Mouse (Mus musculus) brain, embryonic 14.5 days (tissue): Measurements from ENCODE around the gene Tmem44.
A peak's percentile ranks its signal among the peaks of the same experiment; 100 is the strongest.

ENCODE experiments used
- CTCF ChIP-seq: fragments of 200-500 bp; IDR thresholded peaks from 2 replicates; pipeline ENCODE4 v1.5.1; 2012; ENCODE audit warnings: inconsistent platforms, mild to moderate bottlenecking, moderate library complexity, borderline replicate concordance; ENCODE audit not compliant: insufficient read depth, insufficient read length; ENCODE audit errors: extremely low read depth
- POLR2A ChIP-seq: fragments of 200-500 bp; IDR thresholded peaks from 2 replicates; pipeline ENCODE4 v1.6.1; 2012; ENCODE audit warnings: mild to moderate bottlenecking, inconsistent platforms, borderline replicate concordance; ENCODE audit not compliant: poor library complexity, insufficient read depth, insufficient read length, severe bottlenecking; ENCODE audit errors: extremely low read depth

- TF ChIP-seq POLR2A (peak; percentile 61; the same call in 1 of the 2 replicates), CTCF (no peak)
These were observed 39.9 kb downstream of the Tmem44 start for GRCm38 (mm10) chr16:30510504-30511451.
